Mouse (Mus musculus): ENCODE measurements around the gene Capg. TPM values are rescaled to one million over a fixed set of nuclear protein-coding genes. Genes with fewer than 3 reads are reported as not detected.
A peak's percentile ranks its signal among the peaks of the same experiment; 100 is the strongest.
"Not testable (repeated sequence)": the region's sequence is repeated elsewhere in the genome, so short reads cannot be mapped to it uniquely, and the experiment has no call there.

Capg gene
- polyA plus RNA-seq, 1 experiment = 3.1 TPM

DNA sequence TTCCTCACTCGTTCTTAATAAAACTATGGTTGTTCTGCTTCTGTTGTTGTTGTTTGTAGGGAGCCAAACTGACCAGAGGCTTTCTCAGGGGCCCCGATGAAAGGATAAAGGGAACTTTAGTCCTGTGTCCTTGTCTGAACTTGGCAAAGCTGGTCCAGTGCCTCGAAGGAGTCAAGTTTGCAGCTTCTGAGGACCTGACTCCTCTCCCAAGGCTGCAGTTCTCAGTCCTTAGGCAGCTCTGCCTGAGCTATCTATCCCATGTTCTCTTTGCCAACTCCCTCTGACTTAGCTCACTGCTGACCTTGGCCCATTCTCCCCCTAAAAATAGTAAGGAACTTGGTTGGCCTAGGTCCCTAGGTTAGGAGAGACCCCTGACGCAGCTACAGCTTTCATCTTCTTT lies 17.1 kb upstream of the Capg start:
- no peaks in the 10 kb centered on the region for H3K4me1 ChIP-seq (ENCODE audit: control insufficient read depth, insufficient read depth, low read length)
- H3K4me3 ChIP-seq (ENCODE audit: insufficient read depth, low read length) = no peak overlapping the region
- no peak overlapping the region for H3K27ac ChIP-seq (ENCODE audit: insufficient read depth, low read length)
- TF ChIP-seq CTCF (IDR thresholded peaks at IDR 0.05; ENCODE audit: extremely low read depth, insufficient read depth, low read length) = no peak
- no peak for TF ChIP-seq POLR2A (IDR thresholded peaks at IDR 0.05; ENCODE audit: extremely low read depth, insufficient read depth, low read length)

- H3K4me3 ChIP-seq (ENCODE audit: insufficient read depth, low read length) = no peak overlapping the region
- H3K27ac ChIP-seq (ENCODE audit: insufficient read depth, low read length) = no peak overlapping the region
- no peaks in the 10 kb centered on the region; the same call in 1 of the 2 replicates for H3K4me1 ChIP-seq (ENCODE audit: control insufficient read depth, insufficient read depth, low read length)
Observed at GRCm38 (mm10) chr6:72528410-72529151, 15.6 kb upstream of the Capg start.

DNA sequence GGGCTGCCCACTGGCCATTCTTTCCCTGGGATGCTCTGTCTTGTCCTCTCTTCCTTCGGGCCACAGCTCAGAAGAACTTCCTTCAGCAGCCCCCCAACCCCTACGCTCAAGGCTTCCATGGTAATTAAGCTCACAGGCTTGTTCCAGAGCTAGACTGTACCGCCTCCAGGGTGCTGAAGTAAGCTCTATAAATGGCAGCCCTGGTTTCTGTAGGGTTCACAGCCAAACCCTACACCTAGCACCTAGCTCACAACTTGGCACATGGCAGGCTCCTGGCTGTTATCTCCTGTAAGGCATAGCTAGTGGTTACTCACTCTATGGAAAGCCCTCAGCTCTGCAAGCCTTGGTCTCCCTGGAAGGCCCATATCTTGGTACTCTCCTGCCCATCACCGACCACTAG lies 11.6 kb upstream of the Capg start:
- TF ChIP-seq CTCF (IDR thresholded peaks at IDR 0.05; ENCODE audit: extremely low read depth, insufficient read depth, low read length) (no peak), POLR2A (IDR thresholded peaks at IDR 0.05; ENCODE audit: extremely low read depth, insufficient read depth, low read length) (no peak)
- no peak overlapping the region for H3K4me3 ChIP-seq (ENCODE audit: insufficient read depth, low read length)
- no peak overlapping the region for H3K27ac ChIP-seq (ENCODE audit: insufficient read depth, low read length)

More at GRCm38 (mm10) chr6:72528410-72529151, 15.6 kb upstream of the Capg start:
- TF ChIP-seq CTCF (IDR thresholded peaks at IDR 0.05; ENCODE audit: extremely low read depth, insufficient read depth, low read length) (no peak), POLR2A (IDR thresholded peaks at IDR 0.05; ENCODE audit: extremely low read depth, insufficient read depth, low read length) (no peak)

DNA sequence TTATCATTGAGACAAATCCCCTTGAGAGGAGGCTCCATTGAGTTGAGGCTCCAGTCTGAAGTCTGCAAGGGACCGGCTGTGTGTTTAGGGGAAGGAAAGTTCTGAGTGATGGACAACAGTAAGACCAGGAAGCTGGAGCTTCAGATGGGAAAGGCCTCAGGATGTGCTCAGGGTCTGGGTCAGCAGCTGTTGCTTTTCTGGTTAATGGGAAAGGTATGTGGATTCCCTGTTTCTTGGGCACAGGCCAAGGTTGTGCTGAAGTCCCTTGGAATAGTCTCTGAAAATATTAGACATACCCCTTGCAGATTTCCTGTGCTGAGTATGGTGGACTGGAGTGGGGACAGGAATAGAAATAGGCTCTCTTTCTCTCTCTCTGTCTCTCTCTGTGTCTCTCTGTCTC lies 10.6 kb upstream of the Capg start:
- H3K4me3 ChIP-seq (ENCODE audit: insufficient read depth, low read length); H3K27ac ChIP-seq (ENCODE audit: insufficient read depth, low read length); H3K4me1 ChIP-seq (ENCODE audit: control insufficient read depth, insufficient read depth, low read length): not testable (repeated sequence)

More for the DNA sequence above, 11.6 kb upstream of the Capg start:
- H3K4me1 ChIP-seq (ENCODE audit: control insufficient read depth, insufficient read depth, low read length) = peaks cover 1% of the 10 kb centered on the region; the same call in 1 of the 2 replicates

GRCm38 (mm10) chr6:72534035-72534809 lies 10.0 kb upstream of the Capg start:
- TF ChIP-seq CTCF (IDR thresholded peaks at IDR 0.05; ENCODE audit: extremely low read depth, insufficient read depth, low read length) = peak; percentile 95
- TF ChIP-seq POLR2A (IDR thresholded peaks at IDR 0.05; ENCODE audit: extremely low read depth, insufficient read depth, low read length) = no peak
- H3K27ac ChIP-seq (ENCODE audit: insufficient read depth, low read length) = no peak overlapping the region
- H3K4me3 ChIP-seq (ENCODE audit: insufficient read depth, low read length) = no peak overlapping the region
- peaks cover 4% of the 10 kb centered on the region; the same call in 1 of the 2 replicates for H3K4me1 ChIP-seq (ENCODE audit: control insufficient read depth, insufficient read depth, low read length)

DNA sequence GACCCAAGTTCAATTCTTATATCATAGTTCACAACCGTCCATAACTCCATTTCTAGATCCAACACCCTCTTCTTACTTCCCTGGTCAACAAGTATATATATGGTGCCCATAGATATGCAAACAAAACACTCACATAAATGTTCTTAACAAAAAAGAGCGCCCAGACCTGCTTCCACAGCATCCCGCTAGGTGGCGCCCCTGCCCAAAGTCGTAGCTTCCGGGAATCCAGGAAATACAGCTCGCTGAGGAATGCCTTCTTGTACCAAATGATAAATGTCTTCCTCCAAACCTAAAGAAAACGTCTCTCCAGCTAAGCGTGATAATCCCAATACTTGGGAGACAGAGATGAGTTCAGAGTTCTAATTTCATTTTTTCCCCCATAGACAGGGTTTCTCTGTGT lies 9.0 kb upstream of the Capg start:
- Histone ChIP-seq H3K27ac (ENCODE audit: insufficient read depth, low read length) (no peak overlapping the region), H3K4me3 (ENCODE audit: insufficient read depth, low read length) (no peak overlapping the region), H3K4me1 (ENCODE audit: control insufficient read depth, insufficient read depth, low read length) (peaks cover 4% of the 10 kb centered on the region; the same call in 1 of the 2 replicates)
- no peak for TF ChIP-seq POLR2A (IDR thresholded peaks at IDR 0.05; ENCODE audit: extremely low read depth, insufficient read depth, low read length)
- peak; percentile 79 for TF ChIP-seq CTCF (IDR thresholded peaks at IDR 0.05; ENCODE audit: extremely low read depth, insufficient read depth, low read length)

DNA sequence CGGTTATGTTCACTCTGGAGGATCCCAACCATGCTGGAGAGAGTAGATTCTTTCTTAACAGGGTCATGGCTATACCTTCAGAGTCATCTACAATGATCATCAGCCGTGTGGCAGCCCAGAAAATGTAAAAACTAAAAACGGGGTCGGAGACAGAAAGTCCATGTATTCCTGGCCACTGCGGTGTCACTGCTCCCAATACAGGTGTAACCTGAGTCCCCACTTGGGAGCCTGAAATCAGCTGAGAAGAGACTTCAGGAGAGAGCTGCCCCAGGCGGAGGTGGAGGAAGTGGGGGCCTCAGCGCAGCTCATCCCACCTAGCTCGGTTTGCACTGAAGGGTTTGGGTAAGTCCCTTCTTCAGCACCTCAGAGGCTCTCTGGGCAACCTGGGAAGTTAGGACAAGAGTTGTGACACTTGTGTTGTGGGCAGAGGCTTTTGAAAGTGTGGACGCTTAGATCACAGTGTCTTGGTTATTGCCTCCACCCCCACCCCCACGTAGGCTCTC lies 6.1 kb upstream of the Capg start:
- peak overlapping the region; percentile 42 for H3K4me3 ChIP-seq (ENCODE audit: insufficient read depth, low read length)
- H3K27ac ChIP-seq (ENCODE audit: insufficient read depth, low read length) = no peak overlapping the region
- H3K4me1 ChIP-seq (ENCODE audit: control insufficient read depth, insufficient read depth, low read length) = peaks cover 4% of the 10 kb centered on the region; the same call in 1 of the 2 replicates
- TF ChIP-seq CTCF (IDR thresholded peaks at IDR 0.05; ENCODE audit: extremely low read depth, insufficient read depth, low read length) (no peak), POLR2A (IDR thresholded peaks at IDR 0.05; ENCODE audit: extremely low read depth, insufficient read depth, low read length) (no peak)

- Histone ChIP-seq H3K4me3 (ENCODE audit: insufficient read depth, low read length) (peak overlapping the region; percentile 42), H3K4me1 (ENCODE audit: control insufficient read depth, insufficient read depth, low read length) (peaks cover 4% of the 10 kb centered on the region; the same call in 1 of the 2 replicates), H3K27ac (ENCODE audit: insufficient read depth, low read length) (peak overlapping the region; percentile 25; the same call in 1 of the 2 replicates)
- TF ChIP-seq CTCF (IDR thresholded peaks at IDR 0.05; ENCODE audit: extremely low read depth, insufficient read depth, low read length) = no peak
- TF ChIP-seq POLR2A (IDR thresholded peaks at IDR 0.05; ENCODE audit: extremely low read depth, insufficient read depth, low read length) = peak; percentile 85
Observed at GRCm38 (mm10) chr6:72538562-72539031, 5.6 kb upstream of the Capg start.

GRCm38 (mm10) chr6:72543265-72543850 lies 833 bp upstream of the Capg start:
- no peak overlapping the region for H3K27ac ChIP-seq (ENCODE audit: insufficient read depth, low read length)
- no peaks in the 10 kb centered on the region; the same call in 1 of the 2 replicates for H3K4me1 ChIP-seq (ENCODE audit: control insufficient read depth, insufficient read depth, low read length)
- TF ChIP-seq CTCF (IDR thresholded peaks at IDR 0.05; ENCODE audit: extremely low read depth, insufficient read depth, low read length) (no peak), POLR2A (IDR thresholded peaks at IDR 0.05; ENCODE audit: extremely low read depth, insufficient read depth, low read length) (no peak)
- no peak overlapping the region for H3K4me3 ChIP-seq (ENCODE audit: insufficient read depth, low read length)
